Mouse (Mus musculus) hindbrain, embryonic 16.5 days (tissue): Measurements from ENCODE around the gene Edc3. TPM values are rescaled to one million over a fixed set of nuclear protein-coding genes. Genes with fewer than 3 reads are reported as not detected.

Experiments used
- ATAC-seq: fragments of 200-750 bp; cut with Nextera tagmentation; 2 replicates; pipeline ENCODE4 v1.8.0; 2017; ENCODE audit warnings: moderate TSS enrichment, moderate library complexity
- H3K27ac ChIP-seq: fragments of 300-500 bp; sonication (generic); 2 replicates; pipeline ENCODE4 v1.5.1; 2014; ENCODE audit warnings: low read depth, mild to moderate bottlenecking, control low read depth, low read length, moderate library complexity
- H3K27me3 ChIP-seq: fragments of 300-500 bp; sonication (generic); replicated peaks from 2 replicates; pipeline ENCODE4 v1.6.1; 2014; ENCODE audit warnings: low read length; ENCODE audit not compliant: control insufficient read depth, insufficient read depth
- H3K36me3 ChIP-seq: fragments of 300-500 bp; sonication (generic); 2 replicates; pipeline ENCODE4 v1.6.1; 2014; ENCODE audit warnings: mild to moderate bottlenecking, low read length, moderate library complexity, mixed read lengths; ENCODE audit not compliant: control insufficient read depth, insufficient read depth
- H3K4me1 ChIP-seq: fragments of 300-500 bp; sonication (generic); 2 replicates; pipeline ENCODE4 v1.6.1; 2014; ENCODE audit warnings: low read depth, low read length; ENCODE audit not compliant: control insufficient read depth, insufficient read depth
- H3K4me2 ChIP-seq: fragments of 300-500 bp; sonication (generic); 2 replicates; pipeline ENCODE4 v1.6.1; 2014; ENCODE audit warnings: mild to moderate bottlenecking, low read length, control low read depth, moderate library complexity
- H3K4me3 ChIP-seq: fragments of 300-500 bp; sonication (generic); 2 replicates; pipeline ENCODE4 v1.5.1; 2014; ENCODE audit warnings: mild to moderate bottlenecking, low read length, control low read depth, moderate library complexity
- H3K9ac ChIP-seq: fragments of 300-500 bp; sonication (generic); 2 replicates; pipeline ENCODE4 v1.6.1; 2014; ENCODE audit warnings: low read depth, mild to moderate bottlenecking, control low read depth, low read length, moderate library complexity
- H3K9me3 ChIP-seq: fragments of 300-500 bp; sonication (generic); 2 replicates; pipeline ENCODE4 v1.6.1; 2014; ENCODE audit warnings: mild to moderate bottlenecking, low read length, moderate library complexity; ENCODE audit not compliant: control insufficient read depth
- WGBS: fragments of 180-500 bp; shearing (Covaris S2); extraction: QIAGEN DNeasy Blood & Tissue Kit; methylation state at CpG from one replicate; pipeline ENCODE4 v1.1.7; 2014; 5-methylcytosine and 5-hydroxymethylcytosine counted together
- polyA plus RNA-seq: library from polyadenylated mRNA; unstranded; fragments of >200 nt; fragmentation: Nextera tagmentation; extraction: Ambion mirVana; gene quantifications from 2 replicates; pipeline ENCODE4 v1.2.1, GENCODE M21; 2015

Gene Edc3
- polyA plus RNA-seq = 29.7 and 31.9 TPM in 2 replicates

DNA sequence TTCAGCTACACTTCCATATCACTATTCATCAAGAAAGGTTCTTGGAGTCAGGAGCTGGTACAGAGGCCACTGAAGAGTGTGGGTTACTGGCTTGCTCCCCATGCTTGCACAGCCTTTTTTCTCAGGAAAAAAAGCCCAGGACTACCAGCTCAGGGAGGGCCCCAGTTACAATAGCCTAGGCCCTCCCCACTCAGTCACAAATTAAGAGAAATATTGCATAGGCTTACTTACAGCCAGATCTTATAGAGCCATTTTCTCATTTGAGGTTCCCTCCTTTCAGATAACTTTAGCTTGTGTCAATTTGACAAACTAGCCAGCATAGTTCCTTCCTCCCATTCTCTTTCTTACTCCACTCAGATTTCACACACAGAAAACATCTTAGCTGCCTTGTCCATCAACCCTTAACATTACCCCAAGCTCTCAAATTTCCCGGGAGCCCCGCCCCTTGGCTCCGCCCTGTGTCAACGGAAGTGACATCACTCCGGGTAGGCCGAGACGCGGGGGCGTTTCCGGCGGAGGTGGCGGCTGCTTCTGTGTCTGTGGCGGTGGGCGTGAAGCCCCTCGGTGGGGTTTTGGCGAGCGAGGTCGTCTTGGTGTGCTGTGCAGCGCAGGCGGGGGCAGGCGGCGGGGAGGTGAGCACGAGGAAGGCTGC lies at the start of gene Edc3:
Edc3 (plus strand) TSS at position 473 of the 652 bp plus-strand sequence.
- under 1% methylated on average over 23 of the region's 23 CpGs for WGBS
- Histone ChIP-seq H3K27me3 (no peaks in the 10 kb centered on the region), H3K27ac (peak within 1 kb of the TSS; percentile 79), H3K4me1 (peaks cover 14% of the 10 kb centered on the region), H3K4me3 (peak within 1 kb of the TSS; percentile 91), H3K9me3 (no peaks in the 10 kb centered on the region; the same call in 1 of the 2 replicates), H3K4me2 (peak within 1 kb of the TSS; percentile 90), H3K36me3 (no peaks in the 10 kb centered on the region), H3K9ac (peak within 1 kb of the TSS; percentile 95)
- peak; percentile 93 for ATAC-seq

GRCm38 (mm10) chr9:57658970-57659369 lies 49.4 kb upstream of the Edc3 start:
- H3K4me1 ChIP-seq = peaks cover 4% of the 10 kb centered on the region; the same call in 1 of the 2 replicates
- no peaks in the 10 kb centered on the region for H3K27me3 ChIP-seq
- no peaks in the 10 kb centered on the region for H3K9me3 ChIP-seq
- H3K9ac ChIP-seq = no peak overlapping the region
- WGBS = 85% methylated on average over 4 of the region's 4 CpGs
- no peak overlapping the region for H3K27ac ChIP-seq
- ATAC-seq = no peak
- no peak overlapping the region for H3K4me3 ChIP-seq
- H3K36me3 ChIP-seq = no peaks in the 10 kb centered on the region
- no peak overlapping the region for H3K4me2 ChIP-seq

GRCm38 (mm10) chr9:57659774-57660173 lies 48.6 kb upstream of the Edc3 start:
- Histone ChIP-seq H3K27me3 (no peaks in the 10 kb centered on the region), H3K36me3 (no peaks in the 10 kb centered on the region), H3K4me1 (peaks cover 4% of the 10 kb centered on the region; the same call in 1 of the 2 replicates), H3K9me3 (no peaks in the 10 kb centered on the region), H3K4me3 (no peak overlapping the region), H3K27ac (no peak overlapping the region), H3K4me2 (no peak overlapping the region), H3K9ac (no peak overlapping the region)
- peak; percentile 68; the same call in 1 of the 2 replicates for ATAC-seq
- 24% methylated on average over 4 of the region's 4 CpGs for WGBS

DNA sequence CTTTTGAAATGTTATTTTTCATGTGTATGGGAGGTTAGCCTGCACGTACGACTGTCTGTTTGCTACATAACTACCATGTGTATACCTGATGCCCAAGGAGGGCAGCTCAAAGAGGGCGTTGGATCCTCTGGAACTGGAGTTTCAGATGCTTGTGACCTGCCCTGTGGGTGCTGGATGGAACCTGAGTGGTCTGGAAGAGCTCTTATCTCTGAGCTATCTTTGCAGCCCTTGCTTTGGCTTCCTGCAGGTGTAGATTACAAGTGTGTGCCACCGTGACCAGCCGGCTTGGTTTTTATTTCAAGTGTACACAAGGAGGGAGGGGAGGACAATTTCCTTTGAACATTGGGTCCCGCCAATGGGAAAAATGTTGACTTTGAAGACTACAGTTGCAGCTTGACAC lies 47.8 kb upstream of the Edc3 start:
- H3K36me3 ChIP-seq = no peaks in the 10 kb centered on the region
- H3K9me3 ChIP-seq = no peaks in the 10 kb centered on the region
- no peak for ATAC-seq
- H3K27me3 ChIP-seq = no peaks in the 10 kb centered on the region
- H3K4me1 ChIP-seq = peaks cover 4% of the 10 kb centered on the region; the same call in 1 of the 2 replicates
- no peak overlapping the region for H3K4me2 ChIP-seq
- no peak overlapping the region for H3K4me3 ChIP-seq
- WGBS = 79% methylated on average over 6 of the region's 6 CpGs
- H3K9ac ChIP-seq = no peak overlapping the region
- no peak overlapping the region for H3K27ac ChIP-seq

DNA sequence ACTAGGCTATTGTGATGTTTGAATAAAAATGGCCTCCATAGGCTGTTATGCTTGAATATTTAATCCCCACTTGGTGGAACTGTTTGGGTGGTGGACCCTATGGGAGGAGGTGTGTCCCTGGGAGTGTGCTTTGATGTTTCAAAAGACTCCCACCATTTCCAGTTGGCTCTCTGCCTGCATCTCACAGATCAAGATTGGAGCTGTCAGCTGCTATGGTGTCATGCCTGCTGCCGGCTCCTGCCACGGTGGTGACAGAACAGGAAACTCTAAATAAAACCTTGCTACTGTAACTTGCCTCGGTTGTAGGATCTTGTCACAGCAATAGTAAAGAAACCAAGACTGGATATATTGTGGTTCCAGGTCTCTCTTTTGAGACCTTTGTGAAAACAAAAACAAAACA lies 46.8 kb upstream of the Edc3 start:
- no peaks in the 10 kb centered on the region for H3K27me3 ChIP-seq
- 56% methylated on average over 3 of the region's 3 CpGs for WGBS
- H3K36me3 ChIP-seq = no peaks in the 10 kb centered on the region
- no peaks in the 10 kb centered on the region for H3K4me1 ChIP-seq
- H3K9ac ChIP-seq = no peak overlapping the region
- H3K27ac ChIP-seq = no peak overlapping the region
- no peak overlapping the region for H3K4me2 ChIP-seq
- no peak overlapping the region for H3K4me3 ChIP-seq
- ATAC-seq = no peak
- no peaks in the 10 kb centered on the region for H3K9me3 ChIP-seq

- Histone ChIP-seq H3K9ac (no peak overlapping the region), H3K4me2 (no peak overlapping the region), H3K9me3 (no peaks in the 10 kb centered on the region), H3K27ac (no peak overlapping the region), H3K4me1 (no peaks in the 10 kb centered on the region), H3K4me3 (no peak overlapping the region), H3K36me3 (no peaks in the 10 kb centered on the region), H3K27me3 (no peaks in the 10 kb centered on the region)
- no peak for ATAC-seq
- WGBS = 71% methylated on average over 7 of the region's 7 CpGs
These were observed 43.7 kb upstream of the Edc3 start for GRCm38 (mm10) chr9:57664616-57665015.

DNA sequence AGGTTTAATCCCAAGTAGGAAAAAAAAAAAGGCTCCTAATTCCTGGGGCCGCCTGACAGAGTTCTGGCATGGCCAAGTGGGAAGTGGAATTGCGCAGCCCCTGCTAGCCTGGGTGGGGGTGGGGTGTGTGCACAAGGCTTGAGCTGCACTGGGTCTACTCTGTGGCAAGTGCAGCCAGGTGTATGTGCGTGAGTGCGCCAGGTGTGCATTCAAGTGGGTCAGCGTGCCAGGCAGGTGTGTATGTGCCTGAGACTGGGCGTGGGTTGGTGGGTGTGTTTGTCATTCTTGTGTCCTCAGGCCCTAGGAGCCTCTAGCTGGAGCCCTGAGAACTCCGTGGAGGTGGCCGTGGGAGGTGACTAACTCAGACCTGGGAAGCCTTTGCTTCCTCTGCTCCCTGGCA lies 41.8 kb upstream of the Edc3 start:
- H3K27me3 ChIP-seq = no peaks in the 10 kb centered on the region
- H3K9ac ChIP-seq = no peak overlapping the region
- ATAC-seq = no peak
- no peaks in the 10 kb centered on the region for H3K4me1 ChIP-seq
- H3K4me3 ChIP-seq = no peak overlapping the region
- H3K27ac ChIP-seq = no peak overlapping the region
- 85% methylated on average over 8 of the region's 8 CpGs for WGBS
- H3K4me2 ChIP-seq = no peak overlapping the region
- no peaks in the 10 kb centered on the region; the same call in 1 of the 2 replicates for H3K9me3 ChIP-seq
- H3K36me3 ChIP-seq = no peaks in the 10 kb centered on the region

- H3K36me3 ChIP-seq = no peaks in the 10 kb centered on the region
- H3K27me3 ChIP-seq = no peaks in the 10 kb centered on the region
- no peak overlapping the region for H3K9ac ChIP-seq
- H3K27ac ChIP-seq = no peak overlapping the region
- H3K4me3 ChIP-seq = no peak overlapping the region
- H3K4me2 ChIP-seq = no peak overlapping the region
- no peaks in the 10 kb centered on the region; the same call in 1 of the 2 replicates for H3K9me3 ChIP-seq
- H3K4me1 ChIP-seq = no peaks in the 10 kb centered on the region
- WGBS = 76% methylated on average over 3 of the region's 3 CpGs
- no peak for ATAC-seq
These were observed 41.2 kb upstream of the Edc3 start for GRCm38 (mm10) chr9:57667136-57667535.

- no peak for ATAC-seq
- no peak overlapping the region for H3K4me3 ChIP-seq
- H3K9me3 ChIP-seq = no peaks in the 10 kb centered on the region; the same call in 1 of the 2 replicates
- H3K36me3 ChIP-seq = no peaks in the 10 kb centered on the region
- no peak overlapping the region for H3K4me2 ChIP-seq
- no peak overlapping the region for H3K27ac ChIP-seq
- no peak overlapping the region for H3K9ac ChIP-seq
- 59% methylated on average over 11 of the region's 11 CpGs for WGBS
- H3K27me3 ChIP-seq = no peaks in the 10 kb centered on the region
- no peaks in the 10 kb centered on the region for H3K4me1 ChIP-seq
These were observed 40.5 kb upstream of the Edc3 start for GRCm38 (mm10) chr9:57667817-57668216.
